Mouse (Mus musculus) hindbrain, embryonic 14.5 days (tissue): Measurements from ENCODE around the gene Gm5269. TPM values are rescaled to one million over a fixed set of nuclear protein-coding genes. Genes with fewer than 3 reads are reported as not detected.

ENCODE experiments used
- ATAC-seq: fragments of 200-750 bp; cut with Nextera tagmentation; 2 replicates; pipeline ENCODE4 v1.8.0; 2017; ENCODE audit warnings: moderate number of reproducible peaks, mild to moderate bottlenecking, moderate TSS enrichment, moderate library complexity; ENCODE audit not compliant: low FRiP score
- DNase-seq: peaks from one replicate; pipeline ENCODE4 v3.0.0-alpha.2; 2015; ENCODE audit warnings: low spot score
- H3K27ac ChIP-seq: fragments of 300-500 bp; sonication (generic); 2 replicates; pipeline ENCODE4 v1.5.1; 2014; ENCODE audit warnings: mild to moderate bottlenecking, moderate library complexity
- H3K27me3 ChIP-seq: fragments of 300-500 bp; sonication (generic); 2 replicates; pipeline ENCODE4 v1.6.1; 2014; ENCODE audit warnings: mild to moderate bottlenecking, low read length, mixed read lengths; ENCODE audit not compliant: control insufficient read depth, insufficient read depth
- H3K36me3 ChIP-seq: fragments of 300-500 bp; sonication (generic); replicated peaks from 2 replicates; pipeline ENCODE4 v1.6.1; 2014; ENCODE audit not compliant: control insufficient read depth, insufficient read depth
- H3K4me1 ChIP-seq: fragments of 300-500 bp; sonication (generic); replicated peaks from 2 replicates; pipeline ENCODE4 v1.6.1; 2014; ENCODE audit warnings: antibody characterized with exemption, low read length, mixed read lengths; ENCODE audit not compliant: control insufficient read depth, insufficient read depth
- H3K4me2 ChIP-seq: fragments of 300-500 bp; sonication (generic); replicated peaks from 2 replicates; pipeline ENCODE4 v1.6.1; 2014; ENCODE audit warnings: mild to moderate bottlenecking, moderate library complexity
- H3K4me3 ChIP-seq: fragments of 300-500 bp; sonication (generic); replicated peaks from 2 replicates; pipeline ENCODE4 v1.5.1; 2014; ENCODE audit warnings: mild to moderate bottlenecking, low read length
- H3K9ac ChIP-seq: fragments of 300-500 bp; sonication (generic); 2 replicates; pipeline ENCODE4 v1.6.1; 2014
- H3K9me3 ChIP-seq: fragments of 300-500 bp; sonication (generic); 2 replicates; pipeline ENCODE4 v1.6.1; 2016; ENCODE audit warnings: low read length; ENCODE audit not compliant: control insufficient read depth
- WGBS: fragments of 180-500 bp; shearing (Covaris S2); extraction: QIAGEN DNeasy Blood & Tissue Kit; methylation state at CpG from one replicate; pipeline ENCODE4 v1.1.7; 2014; 5-methylcytosine and 5-hydroxymethylcytosine counted together
- polyA plus RNA-seq: library from polyadenylated mRNA; unstranded; fragments of >200 nt; fragmentation: Nextera tagmentation; extraction: Ambion mirVana; gene quantifications from 2 replicates; pipeline ENCODE4 v1.2.1, GENCODE M21; 2014

The Gm5269 gene
- polyA plus RNA-seq, 1 experiment from 2014 or later: not detected

- WGBS: 91% methylated on average over 1 of the region's 1 CpGs
- ATAC-seq (no peak), DNase-seq (no peak)
- Histone ChIP-seq H3K9me3 (no peaks in the 10 kb centered on the region), H3K27ac (no peak overlapping the region), H3K4me1 (no peaks in the 10 kb centered on the region), H3K4me2 (no peak overlapping the region), H3K36me3 (no peaks in the 10 kb centered on the region), H3K27me3 (no peaks in the 10 kb centered on the region), H3K9ac (no peak overlapping the region), H3K4me3 (no peak overlapping the region)
Measured at GRCm38 (mm10) chr1:45845466-45845865, 44.6 kb downstream of the Gm5269 start.

Other genes with a start within 250 kb of the Gm5269 start
- gene Wdr75, start 95.1 kb downstream of the Gm5269 start, polyA plus RNA-seq: 51.6 and 53.8 TPM in 2 replicates
- 45.4 and 48.9 TPM in 2 replicates for gene Slc40a1, start 36.2 kb upstream of the Gm5269 start, polyA plus RNA-seq
- 3.5 and 4.8 TPM in 2 replicates for gene Dnah7b, start 176.0 kb upstream of the Gm5269 start, polyA plus RNA-seq